Mouse (Mus musculus): ENCODE data around the gene Tuba1c. TPM values are rescaled to one million over a fixed set of nuclear protein-coding genes. Genes with fewer than 3 reads are reported as not detected.

Tuba1c gene
- total and polyA plus RNA-seq, 3 experiments: 129 to 163 TPM; not detected in 1

DNA sequence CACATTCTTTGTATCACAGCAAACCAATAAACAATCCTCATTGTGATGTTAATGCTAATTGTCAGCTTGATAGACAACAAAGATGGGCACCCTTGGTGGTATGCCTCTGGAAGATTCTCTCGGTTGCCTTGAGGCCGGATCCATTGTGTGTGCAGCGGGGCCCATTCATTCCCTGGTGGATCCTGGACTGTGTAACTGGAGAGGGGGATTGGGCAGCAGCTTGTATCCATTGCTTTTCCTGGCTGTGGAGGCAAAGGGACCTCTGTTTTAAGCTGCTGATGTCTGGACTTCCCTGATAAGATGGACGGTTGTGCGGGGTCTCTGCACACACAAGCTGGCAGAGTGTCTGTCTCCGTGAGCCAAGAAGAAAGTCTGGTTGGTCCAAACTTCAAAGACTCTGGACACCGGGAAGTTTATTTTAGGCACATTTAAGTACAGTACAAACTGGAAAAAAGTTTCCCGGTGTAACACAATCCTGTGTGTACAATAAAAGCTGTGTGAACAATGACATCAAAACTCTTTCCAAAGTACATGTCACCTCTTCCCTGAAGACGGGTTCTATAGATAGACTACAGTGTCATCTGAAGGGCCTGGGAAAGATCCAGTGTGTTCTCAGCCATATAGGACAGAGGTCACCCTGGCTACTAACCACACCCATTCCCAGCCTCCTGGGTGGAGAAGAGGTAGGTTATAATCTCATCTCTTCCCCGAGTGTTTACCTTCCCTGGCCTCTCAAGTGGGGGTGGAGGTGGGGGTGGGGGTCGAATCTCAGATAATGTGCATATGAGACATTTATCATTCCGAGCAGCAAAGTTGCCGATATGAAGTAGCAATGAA, 31.5 kb upstream of the Tuba1c start:
- Histone ChIP-seq H3K9ac (ENCODE audit: control insufficient read depth, low read depth, low read length, poor library complexity, severe bottlenecking) (peak overlapping the region; percentile 5; the same call in 1 of the 2 replicates), H3K36me3 (ENCODE audit: control insufficient read depth in 1 of 2, insufficient read depth in 2 of 2, low read length in 2 of 2) (peaks cover 0 to 12% of the 10 kb centered on the region in 2 experiments; a peak in 2 of 4 replicates), H3K27ac (ENCODE audit: control insufficient read depth, low read depth, low read length) (no peak overlapping the region), H3K27me3 (ENCODE audit: control insufficient read depth in 1 of 2, insufficient read depth in 2 of 2, low read length in 2 of 2) (no peaks in the 10 kb centered on the region), H3K79me2 (ENCODE audit: control insufficient read depth, insufficient read depth, low read length, poor library complexity) (peaks cover 3% of the 10 kb centered on the region; the same call in 1 of the 2 replicates), H3K4me1 (ENCODE audit: control insufficient read depth in 1 of 2, insufficient read depth in 2 of 2, low read length in 2 of 2) (peaks cover 8 to 24% of the 10 kb centered on the region in 2 experiments), H3K9me3 (replicated peaks; ENCODE audit: insufficient read depth, low read length) (no peaks in the 10 kb centered on the region), H3K4me3 (ENCODE audit: control insufficient read depth in 1 of 2, insufficient read depth in 1 of 2, low read depth in 2 of 2, low read length in 2 of 2) (no peak overlapping the region)
- TF ChIP-seq HCFC1 (IDR thresholded peaks at IDR 0.05; ENCODE audit: low read depth, low read length): no peak
- 0 out of 2 replicates have a peak, but pooled peaks have one; percentile 26 for TF ChIP-seq TCF12 (IDR thresholded peaks at IDR 0.05; ENCODE audit: low read depth, low read length)
- TF ChIP-seq MAZ (IDR thresholded peaks at IDR 0.05; ENCODE audit: low read depth, low read length): 0 out of 2 replicates have a peak, but pooled peaks have one; percentile 40
- TF ChIP-seq ELF1 (IDR thresholded peaks at IDR 0.05; ENCODE audit: low read depth, low read length): no peak
- TF ChIP-seq MYB (IDR thresholded peaks at IDR 0.05; ENCODE audit: low read depth, low read length): peak; percentile 25; the same call in 1 of the 2 replicates
- no peak for TF ChIP-seq RAD21 (IDR thresholded peaks at IDR 0.05; ENCODE audit: low read depth, low read length)
- no peak for TF ChIP-seq POLR2AphosphoS2 (IDR thresholded peaks at IDR 0.05; ENCODE audit: low read length)
- peak; percentile 74 for TF ChIP-seq TAL1 (IDR thresholded peaks at IDR 0.05; ENCODE audit: low read length)
- peak in 1 of 2 experiments; percentile 61; a peak in 3 of 4 replicates for TF ChIP-seq EP300 (IDR thresholded peaks at IDR 0.05; ENCODE audit: low read depth in 1 of 2, low read length in 2 of 2)
- no peak for TF ChIP-seq ZNF384 (IDR thresholded peaks at IDR 0.05; ENCODE audit: low read depth, low read length)
- no peak for TF ChIP-seq CHD1 (IDR thresholded peaks at IDR 0.05; ENCODE audit: low read depth, low read length)
- no peak for TF ChIP-seq TBP (IDR thresholded peaks at IDR 0.05; ENCODE audit: low read depth, low read length)
- DNase-seq (ENCODE audit: low read depth, low spot score): no peak

- peak overlapping the region; percentile 5; the same call in 1 of the 2 replicates for H3K9ac ChIP-seq (ENCODE audit: control insufficient read depth, low read depth, low read length, poor library complexity, severe bottlenecking)
- no peak overlapping the region for H3K27ac ChIP-seq (ENCODE audit: control insufficient read depth, low read depth, low read length)
Observed at GRCm38 (mm10) chr15:98998775-98999157, 30.9 kb upstream of the Tuba1c start.

More at GRCm38 (mm10) chr15:98998775-98999157, 30.9 kb upstream of the Tuba1c start:
- H3K36me3 ChIP-seq (ENCODE audit: control insufficient read depth in 1 of 2, insufficient read depth in 2 of 2, low read length in 2 of 2): peaks cover 0 to 12% of the 10 kb centered on the region in 2 experiments; a peak in 2 of 4 replicates
- no peak for DNase-seq (ENCODE audit: low read depth, low spot score)
- peaks cover 8 to 20% of the 10 kb centered on the region in 2 experiments for H3K4me1 ChIP-seq (ENCODE audit: control insufficient read depth in 1 of 2, insufficient read depth in 2 of 2, low read length in 2 of 2)
- TF ChIP-seq JUND (IDR thresholded peaks at IDR 0.05; ENCODE audit: low read depth, low read length) (no peak), TBP (IDR thresholded peaks at IDR 0.05; ENCODE audit: low read depth, low read length) (peak; percentile 60; the same call in 1 of the 2 replicates)
- H3K79me2 ChIP-seq (ENCODE audit: control insufficient read depth, insufficient read depth, low read length, poor library complexity): no peaks in the 10 kb centered on the region
- no peak overlapping the region for H3K4me3 ChIP-seq (ENCODE audit: control insufficient read depth in 1 of 2, insufficient read depth in 1 of 2, low read depth in 2 of 2, low read length in 2 of 2)
- H3K9me3 ChIP-seq (replicated peaks; ENCODE audit: insufficient read depth, low read length): no peaks in the 10 kb centered on the region
- no peaks in the 10 kb centered on the region for H3K27me3 ChIP-seq (ENCODE audit: control insufficient read depth in 1 of 2, insufficient read depth in 2 of 2, low read length in 2 of 2)
